Mouse (Mus musculus) heart, postnatal 4 days (tissue): Measurements from ENCODE around the gene Rab9. TPM values are rescaled to one million over a fixed set of nuclear protein-coding genes. Genes with fewer than 3 reads are reported as not detected.

ENCODE experiments used
- DNase-seq: peaks from one replicate; pipeline ENCODE4 v3.0.0; 2021
- total RNA-seq, 2 experiments: library from RNA; stranded (reverse); gene quantifications; 2 replicates each; pipeline ENCODE4 v1.2.3; 2021

Rab9 gene
- total RNA-seq, 2 experiments from 2014 or later = 24.8 to 25.4 TPM

- no peak for DNase-seq
These were observed 35.1 kb downstream of the Rab9 start for GRCm38 (mm10) chrX:166444552-166444951.

GRCm38 (mm10) chrX:166440616-166441063 lies 39.0 kb downstream of the Rab9 start, which contains the start of gene Ofd1:
Gene Ofd1, minus strand, starts transcription at chrX:166440704.
- DNase-seq = peak; percentile 90

GRCm38 (mm10) chrX:166440036-166440615 lies 39.5 kb downstream of the Rab9 start, which contains the start of gene Trappc2:
Gene Trappc2, plus strand, starts transcription at chrX:166440574.
- no peak for DNase-seq

- DNase-seq = no peak
These were observed 44.9 kb downstream of the Rab9 start for GRCm38 (mm10) chrX:166434812-166435211.

GRCm38 (mm10) chrX:166416196-166416595 lies 63.5 kb downstream of the Rab9 start:
- peak; percentile 19 for DNase-seq

GRCm38 (mm10) chrX:166407865-166408264 lies 71.8 kb downstream of the Rab9 start:
- DNase-seq = no peak

Other genes starting within 250 kb of the Rab9 start
- 1 to 10 TPM; 6.2 to 6.4 TPM for gene Gpm6b, start 241.0 kb downstream of the Rab9 start, total RNA-seq
- gene Trappc2, start 39.3 kb downstream of the Rab9 start, total RNA-seq = 10 to 100 TPM; 15.1 to 15.8 TPM
- 1 to 10 TPM; 7.5 TPM for gene Ofd1, start 39.2 kb downstream of the Rab9 start, total RNA-seq
- gene Tceanc, start 38.7 kb upstream of the Rab9 start, total RNA-seq = 1 to 10 TPM; 3.6 to 4.9 TPM
- gene Egfl6, start 105.9 kb upstream of the Rab9 start, total RNA-seq = under 1 TPM; 0.74 TPM